Mouse (Mus musculus) gastrocnemius, postnatal 25 days (tissue): ENCODE data around the gene Gm11034. TPM values are rescaled to one million over a fixed set of nuclear protein-coding genes. Genes with fewer than 3 reads are reported as not detected.

Experiments
- DNase-seq: peaks from one replicate; pipeline ENCODE4 v3.0.0; 2022
- total RNA-seq, 2 experiments: library from RNA; stranded (reverse); gene quantifications; 1 replicate in 1 of 2; 2 replicates in 1 of 2; pipeline ENCODE4 v1.2.3; 2021

The Gm11034 gene
- total RNA-seq, 2 experiments from 2014 or later: not detected

GRCm38 (mm10) chr8:72210710-72211109, 2.7 kb downstream of the Gm11034 start:
- no peak for DNase-seq

DNA sequence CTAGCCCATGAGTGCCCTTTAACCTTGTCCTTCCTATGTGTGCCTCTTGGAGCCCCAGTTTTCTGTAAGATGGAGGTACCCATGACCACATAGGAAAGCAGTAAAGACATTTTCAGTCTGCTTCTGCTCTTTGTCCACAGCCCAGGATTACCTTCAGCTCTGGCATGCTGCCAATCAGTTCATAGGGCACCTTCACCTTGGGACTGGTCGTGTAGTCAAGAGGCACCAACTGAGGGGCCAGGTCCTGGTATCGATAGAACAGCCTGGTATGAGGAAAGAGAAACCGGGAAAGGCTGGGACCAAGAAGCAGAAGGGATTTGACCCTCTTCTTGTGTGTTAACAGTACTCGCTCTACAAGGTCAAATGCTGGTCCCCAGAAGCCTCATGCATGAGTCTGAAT, 3.2 kb downstream of the Gm11034 start:
- no peak for DNase-seq

- DNase-seq: no peak
Measured at GRCm38 (mm10) chr8:72208582-72208981, 4.9 kb downstream of the Gm11034 start.

GRCm38 (mm10) chr8:72197997-72198396, 15.4 kb downstream of the Gm11034 start:
- no peak for DNase-seq

- no peak for DNase-seq
Measured at GRCm38 (mm10) chr8:72192065-72192464, 21.4 kb downstream of the Gm11034 start.

- no peak for DNase-seq
Measured at GRCm38 (mm10) chr8:72190215-72190539, 23.3 kb downstream of the Gm11034 start.

GRCm38 (mm10) chr8:72189417-72190214, 23.8 kb downstream of the Gm11034 start, which contains the start of gene Hsh2d:
TSS of gene Hsh2d (plus strand) at chr8:72189638.
- no peak for DNase-seq

DNA sequence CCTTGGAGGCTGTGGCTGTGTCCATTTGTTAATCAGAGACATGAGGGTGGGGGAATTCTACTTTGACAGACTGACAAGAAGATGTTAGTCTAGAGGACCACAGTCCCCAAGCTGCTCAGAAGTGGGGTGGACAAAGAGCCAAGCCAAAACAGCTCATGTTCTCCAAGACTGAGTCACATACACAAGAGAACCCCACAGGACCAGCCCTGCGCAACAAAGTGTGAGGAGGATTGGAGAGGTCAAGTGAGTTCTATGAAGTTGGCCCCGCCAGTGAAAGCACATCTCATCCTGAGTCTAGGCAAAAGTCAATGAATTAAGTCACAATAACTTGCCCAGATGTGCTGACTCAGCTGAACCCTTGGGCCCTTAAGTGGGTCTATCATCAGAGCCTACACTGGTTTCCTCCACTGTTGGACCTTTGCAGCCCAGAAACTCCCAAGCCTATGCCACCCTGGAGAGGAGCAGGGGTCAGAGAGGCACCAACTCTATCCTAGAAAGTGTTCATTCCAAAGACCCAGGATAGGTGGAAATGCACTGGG, 25.6 kb downstream of the Gm11034 start:
- DNase-seq: peak; percentile 53

- no peak for DNase-seq
Measured at GRCm38 (mm10) chr8:72183554-72184202, 29.8 kb downstream of the Gm11034 start.

DNA sequence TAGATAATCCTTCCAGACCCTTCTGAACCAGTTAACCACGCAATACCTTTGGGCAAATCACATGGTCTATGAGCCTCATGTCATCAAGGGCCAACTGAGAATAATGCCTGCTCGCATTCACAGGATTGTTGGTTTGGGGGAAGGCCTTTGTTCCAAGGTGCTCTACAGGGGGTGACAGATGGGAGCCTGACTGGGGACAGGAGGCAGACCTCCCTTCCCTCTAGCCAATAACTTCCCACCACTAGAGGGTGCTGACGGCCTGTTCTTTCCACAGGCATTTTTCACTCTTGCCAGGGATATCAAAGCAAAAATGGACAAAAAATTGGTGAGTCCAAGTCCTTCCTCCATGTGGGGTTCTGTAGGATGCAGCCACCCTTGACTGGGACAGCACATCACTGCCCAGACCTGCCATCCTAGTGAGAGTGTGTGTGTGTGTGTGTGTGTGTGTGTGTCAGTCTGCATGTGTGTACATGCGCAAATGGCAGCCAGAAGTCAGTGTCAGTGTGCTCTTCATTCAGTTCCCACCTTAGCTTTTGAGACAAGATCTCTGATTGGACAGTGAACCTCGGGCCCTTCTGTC, 36.0 kb downstream of the Gm11034 start:
- peak; percentile 22 for DNase-seq

DNA sequence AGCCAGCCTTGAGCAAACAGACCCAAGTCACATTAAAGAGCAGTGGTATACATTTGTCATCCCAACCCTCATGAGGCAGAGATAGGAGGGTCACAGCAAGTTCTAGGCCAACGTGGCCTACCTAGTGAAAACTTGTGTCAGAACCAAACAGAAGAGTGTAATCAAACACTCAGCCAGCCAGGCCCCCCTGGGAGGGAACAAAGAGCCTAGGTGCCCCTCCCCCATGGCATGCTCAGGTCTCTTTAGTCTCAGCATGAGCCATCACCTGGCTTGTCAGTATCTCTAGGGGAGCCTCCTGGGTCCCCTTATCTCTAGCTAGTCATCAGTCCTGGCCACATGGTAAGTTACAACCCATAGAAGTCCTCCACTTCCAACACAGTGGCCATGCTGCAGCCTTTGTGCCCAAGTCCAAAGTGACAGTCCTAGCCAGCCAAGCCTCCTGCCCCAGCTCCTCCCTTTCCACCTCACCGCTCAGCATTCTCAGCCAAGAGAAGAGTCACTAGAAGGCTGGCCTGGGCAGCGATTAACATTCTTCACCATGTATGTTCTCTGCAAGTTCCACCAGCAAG, 43.7 kb downstream of the Gm11034 start:
- DNase-seq: no peak

DNA sequence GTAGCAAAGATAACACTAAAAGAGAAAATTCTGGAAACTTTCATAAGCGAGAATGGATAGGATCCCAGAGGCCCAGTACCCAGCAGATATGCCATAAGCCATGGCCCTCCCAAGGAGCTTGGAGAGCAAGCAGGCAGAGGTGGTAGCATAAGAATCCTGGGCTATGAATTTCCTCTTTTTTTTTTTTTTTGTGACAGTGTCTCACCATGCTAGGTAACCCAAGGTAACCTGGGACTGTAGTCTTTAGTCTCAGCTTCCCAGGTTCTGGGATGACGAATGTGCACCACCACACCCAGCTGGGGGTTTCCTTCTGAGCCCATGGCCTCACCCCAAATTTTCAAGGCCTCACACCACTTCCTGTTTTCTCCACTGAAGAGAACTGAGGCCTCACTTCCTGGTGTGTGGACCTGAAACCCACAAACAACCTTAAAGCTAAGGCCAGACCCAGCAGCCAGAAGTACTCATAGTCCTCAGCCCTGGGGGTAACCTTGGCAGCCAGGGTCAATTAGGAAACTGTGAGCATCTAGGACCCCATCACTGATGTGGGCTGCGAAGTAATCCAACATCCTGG, 44.3 kb downstream of the Gm11034 start:
- DNase-seq: no peak

Other genes starting within 250 kb of the Gm11034 start
- gene Cyp4f18, start 204.0 kb downstream of the Gm11034 start, total RNA-seq: under 1 TPM; 0.36 to 0.40 TPM
- not detected for gene Olfr372, start 172.4 kb downstream of the Gm11034 start, total RNA-seq
- gene Olfr373, start 130.5 kb downstream of the Gm11034 start, total RNA-seq: not detected
- gene Olfr374, start 106.6 kb downstream of the Gm11034 start, total RNA-seq: not detected
- 10 to 100 TPM; 41.3 to 53.8 TPM for gene Tpm4, start 78.7 kb downstream of the Gm11034 start, total RNA-seq
- gene Rab8a, start 52.4 kb downstream of the Gm11034 start, total RNA-seq: 10 to 100 TPM in 1 of 2 experiments, 1 to 10 TPM in 1; 9.7 to 11.4 TPM
- not detected for gene Hsh2d, start 24.0 kb downstream of the Gm11034 start, total RNA-seq
- not detected for gene Cib3, start 799 bp downstream of the Gm11034 start, total RNA-seq
- gene Fam32a, start 6.1 kb upstream of the Gm11034 start, total RNA-seq: 10 to 100 TPM in 1 of 2 experiments, 1 to 10 TPM in 1; 8.8 to 11.9 TPM
- 10 to 100 TPM; 21.0 to 22.2 TPM for gene Ap1m1, start 26.4 kb upstream of the Gm11034 start, total RNA-seq
- 1 to 10 TPM; 2.0 to 3.7 TPM for gene Gm10282, start 91.6 kb upstream of the Gm11034 start, total RNA-seq
- 10 to 100 TPM; 16.1 to 17.4 TPM for gene Klf2, start 105.4 kb upstream of the Gm11034 start, total RNA-seq
- 10 to 100 TPM; 22.7 to 23.9 TPM for gene Eps15l1, start 207.8 kb upstream of the Gm11034 start, total RNA-seq
- gene Calr3, start 230.2 kb upstream of the Gm11034 start, total RNA-seq: 1 to 10 TPM; 2.1 to 2.5 TPM
- 1 to 10 TPM; 2.9 to 3.2 TPM for gene 1700030K09Rik, start 230.2 kb upstream of the Gm11034 start, total RNA-seq